Mouse (Mus musculus) liver, embryonic 16.5 days (tissue): Measurements from ENCODE around the gene Retn. TPM values are rescaled to one million over a fixed set of nuclear protein-coding genes. Genes with fewer than 3 reads are reported as not detected.

Source experiments
- ATAC-seq: fragments of 200-750 bp; cut with Nextera tagmentation; 2 replicates; pipeline ENCODE4 v1.8.0; 2017; ENCODE audit warnings: low read depth, mild to moderate bottlenecking, moderate number of reproducible peaks, moderate library complexity
- H3K27ac ChIP-seq: fragments of 300-500 bp; sonication (generic); 2 replicates; pipeline ENCODE4 v1.5.1; 2014; ENCODE audit warnings: mild to moderate bottlenecking, low read length
- H3K27me3 ChIP-seq: fragments of 300-500 bp; sonication (generic); 2 replicates; pipeline ENCODE4 v1.6.1; 2014; ENCODE audit warnings: low read depth, low read length, mixed read lengths; ENCODE audit not compliant: control insufficient read depth, insufficient read depth
- H3K36me3 ChIP-seq: fragments of 300-500 bp; sonication (generic); 2 replicates; pipeline ENCODE4 v1.6.1; 2014; ENCODE audit warnings: mild to moderate bottlenecking; ENCODE audit not compliant: control insufficient read depth, insufficient read depth
- H3K4me1 ChIP-seq: fragments of 300-500 bp; sonication (generic); 2 replicates; pipeline ENCODE4 v1.6.1; 2014; ENCODE audit warnings: low read depth, low read length, mixed read lengths; ENCODE audit not compliant: control insufficient read depth
- H3K4me2 ChIP-seq: fragments of 300-500 bp; sonication (generic); 2 replicates; pipeline ENCODE4 v1.6.1; 2014; ENCODE audit warnings: low read depth, low read length, mixed read lengths
- H3K4me3 ChIP-seq: fragments of 300-500 bp; sonication (generic); 2 replicates; pipeline ENCODE4 v1.5.1; 2014; ENCODE audit warnings: low read depth, mild to moderate bottlenecking, low read length
- H3K9ac ChIP-seq: fragments of 300-500 bp; sonication (generic); 2 replicates; pipeline ENCODE4 v1.6.1; 2014; ENCODE audit warnings: low read depth, low read length
- H3K9me3 ChIP-seq: fragments of 300-500 bp; sonication (generic); replicated peaks from 2 replicates; pipeline ENCODE4 v1.6.1; 2016; ENCODE audit warnings: low read length; ENCODE audit not compliant: control insufficient read depth
- WGBS: fragments of 180-500 bp; shearing (Covaris S2); extraction: QIAGEN DNeasy Blood & Tissue Kit; methylation state at CpG from one replicate; pipeline ENCODE4 v1.1.7; 2014; ENCODE audit not compliant: insufficient replicate concordance; 5-methylcytosine and 5-hydroxymethylcytosine counted together
- polyA plus RNA-seq: library from polyadenylated mRNA; unstranded; fragments of >200 nt; fragmentation: Nextera tagmentation; extraction: Ambion mirVana; gene quantifications from 2 replicates; pipeline ENCODE4 v1.2.1, GENCODE M21; 2015

The Retn gene
- polyA plus RNA-seq, 1 experiment from 2014 or later = not detected

- Histone ChIP-seq H3K4me1 (no peaks in the 10 kb centered on the region; the same call in 1 of the 2 replicates), H3K27me3 (no peaks in the 10 kb centered on the region), H3K9ac (no peak overlapping the region), H3K4me2 (peak overlapping the region; percentile 10; the same call in 1 of the 2 replicates), H3K4me3 (no peak overlapping the region), H3K27ac (no peak overlapping the region), H3K9me3 (no peaks in the 10 kb centered on the region), H3K36me3 (no peaks in the 10 kb centered on the region)
- no peak for ATAC-seq
- WGBS = 33% methylated on average over 1 of the region's 1 CpGs
Observed at GRCm38 (mm10) chr8:3648990-3649389, 6.6 kb upstream of the Retn start.

- Histone ChIP-seq H3K4me2 (no peak overlapping the region), H3K4me3 (no peak overlapping the region), H3K27me3 (no peaks in the 10 kb centered on the region), H3K9ac (no peak overlapping the region), H3K9me3 (no peaks in the 10 kb centered on the region), H3K27ac (no peak overlapping the region), H3K36me3 (no peaks in the 10 kb centered on the region), H3K4me1 (no peaks in the 10 kb centered on the region)
- WGBS = 29% methylated on average over 3 of the region's 3 CpGs
- ATAC-seq = no peak
Observed at GRCm38 (mm10) chr8:3652845-3653244, 2.7 kb upstream of the Retn start.

- Histone ChIP-seq H3K36me3 (no peaks in the 10 kb centered on the region), H3K4me1 (no peaks in the 10 kb centered on the region), H3K27me3 (no peaks in the 10 kb centered on the region), H3K9me3 (no peaks in the 10 kb centered on the region), H3K4me3 (no peak overlapping the region), H3K9ac (no peak overlapping the region), H3K4me2 (no peak overlapping the region), H3K27ac (no peak overlapping the region)
- no peak for ATAC-seq
- WGBS = 68% methylated on average over 11 of the region's 11 CpGs
Observed at GRCm38 (mm10) chr8:3654726-3655508, 653 bp upstream of the Retn start.

GRCm38 (mm10) chr8:3656725-3657381, 1.3 kb downstream of the Retn start:
- Histone ChIP-seq H3K9ac (no peak overlapping the region), H3K4me1 (no peaks in the 10 kb centered on the region), H3K4me3 (no peak overlapping the region), H3K9me3 (no peaks in the 10 kb centered on the region), H3K27ac (no peak overlapping the region), H3K36me3 (no peaks in the 10 kb centered on the region), H3K27me3 (no peaks in the 10 kb centered on the region), H3K4me2 (no peak overlapping the region)
- ATAC-seq = no peak
- WGBS = 21% methylated on average over 7 of the region's 7 CpGs

- no peak overlapping the region for H3K27ac ChIP-seq
- WGBS = 31% methylated on average over 8 of the region's 8 CpGs
- ATAC-seq = peak; percentile 19; the same call in 1 of the 2 replicates
Observed at GRCm38 (mm10) chr8:3660889-3661288, 5.3 kb downstream of the Retn start.

GRCm38 (mm10) chr8:3664405-3664804, 8.8 kb downstream of the Retn start:
- H3K27me3 ChIP-seq = no peaks in the 10 kb centered on the region
- peak; percentile 65 for ATAC-seq
- H3K9ac ChIP-seq = no peak overlapping the region
- 22% methylated on average over 5 of the region's 5 CpGs for WGBS
- H3K36me3 ChIP-seq = no peaks in the 10 kb centered on the region
- H3K9me3 ChIP-seq = no peaks in the 10 kb centered on the region
- H3K27ac ChIP-seq = no peak overlapping the region; the same call in 1 of the 2 replicates
- H3K4me2 ChIP-seq = no peak overlapping the region
- no peak overlapping the region for H3K4me3 ChIP-seq
- no peaks in the 10 kb centered on the region for H3K4me1 ChIP-seq

More at GRCm38 (mm10) chr8:3660889-3661288, 5.3 kb downstream of the Retn start:
- H3K9me3 ChIP-seq = no peaks in the 10 kb centered on the region
- no peak overlapping the region for H3K4me3 ChIP-seq
- no peak overlapping the region for H3K9ac ChIP-seq
- H3K27me3 ChIP-seq = no peaks in the 10 kb centered on the region
- H3K4me1 ChIP-seq = no peaks in the 10 kb centered on the region
- H3K4me2 ChIP-seq = no peak overlapping the region
- H3K36me3 ChIP-seq = no peaks in the 10 kb centered on the region

GRCm38 (mm10) chr8:3665507-3665906, 9.9 kb downstream of the Retn start, which contains the start of gene Mcemp1:
Mcemp1 (plus strand) TSS chr8:3665754.
- no peaks in the 10 kb centered on the region for H3K36me3 ChIP-seq
- ATAC-seq = no peak
- H3K4me2 ChIP-seq = no peak within 1 kb of the TSS
- H3K9me3 ChIP-seq = no peaks in the 10 kb centered on the region
- H3K4me1 ChIP-seq = no peaks in the 10 kb centered on the region
- no peak within 1 kb of the TSS for H3K9ac ChIP-seq
- WGBS = 49% methylated on average over 6 of the region's 6 CpGs
- no peaks in the 10 kb centered on the region for H3K27me3 ChIP-seq
- H3K4me3 ChIP-seq = peak within 1 kb of the TSS; percentile 19
- peak within 1 kb of the TSS; percentile 60 for H3K27ac ChIP-seq

- Histone ChIP-seq H3K9ac (no peak overlapping the region), H3K27ac (no peak overlapping the region), H3K4me2 (no peak overlapping the region), H3K36me3 (no peaks in the 10 kb centered on the region), H3K27me3 (no peaks in the 10 kb centered on the region), H3K4me1 (peaks cover 4% of the 10 kb centered on the region; the same call in 1 of the 2 replicates), H3K9me3 (no peaks in the 10 kb centered on the region), H3K4me3 (no peak overlapping the region)
- WGBS = 36% methylated on average over 2 of the region's 2 CpGs
- no peak for ATAC-seq
Observed at GRCm38 (mm10) chr8:3670388-3670787, 14.8 kb downstream of the Retn start.

GRCm38 (mm10) chr8:3671980-3672491, 16.5 kb downstream of the Retn start, which contains the start of gene Fcor:
Fcor (minus strand) TSS chr8:3672362.
- H3K9me3 ChIP-seq = no peaks in the 10 kb centered on the region
- H3K4me3 ChIP-seq = peak within 1 kb of the TSS; percentile 63
- H3K27me3 ChIP-seq = no peaks in the 10 kb centered on the region
- peak within 1 kb of the TSS; percentile 54 for H3K9ac ChIP-seq
- H3K4me2 ChIP-seq = peak within 1 kb of the TSS; percentile 70
- H3K27ac ChIP-seq = 0 out of 2 replicates have a peak within 1 kb of the TSS, but pooled peaks have one; percentile 12
- peak; percentile 33 for ATAC-seq
- under 1% methylated on average over 23 of the region's 23 CpGs for WGBS
- H3K36me3 ChIP-seq = no peaks in the 10 kb centered on the region
- H3K4me1 ChIP-seq = peaks cover 10% of the 10 kb centered on the region
